Mouse (Mus musculus) myocyte (in vitro differentiated cells): ENCODE data around the gene Kri1. TPM values are rescaled to one million over a fixed set of nuclear protein-coding genes. Genes with fewer than 3 reads are reported as not detected.

Experiments used
- H3K27me3 ChIP-seq: one replicate; pipeline ENCODE4 v1.6.1; 2011; ENCODE audit not compliant: control insufficient read depth, insufficient read depth, insufficient read length
- H3K36me3 ChIP-seq: one replicate; pipeline ENCODE4 v1.6.1; 2011; ENCODE audit not compliant: control insufficient read depth, insufficient read depth
- H3K4me2 ChIP-seq: one replicate; pipeline ENCODE4 v1.6.1; 2011; ENCODE audit warnings: low read depth, control low read depth
- H3K4me3 ChIP-seq: one replicate; pipeline ENCODE4 v1.5.1; 2011; ENCODE audit warnings: mild to moderate bottlenecking, control low read depth, moderate library complexity
- H3K79me2 ChIP-seq: one replicate; pipeline ENCODE4 v1.6.1; 2011; ENCODE audit not compliant: control insufficient read depth, insufficient read depth
- H3ac ChIP-seq: one replicate; pipeline ENCODE4 v1.6.1; 2011; ENCODE audit not compliant: control insufficient read depth, insufficient read length
- CEBPB ChIP-seq: IDR thresholded peaks from 2 replicates; pipeline ENCODE4 v1.6.1; 2011; ENCODE audit warnings: mild to moderate bottlenecking, moderate library complexity; ENCODE audit not compliant: poor library complexity, insufficient read depth, severe bottlenecking
- E2F4 ChIP-seq: IDR thresholded peaks from one replicate; pipeline ENCODE4 v1.6.1; 2011; ENCODE audit warnings: mild to moderate bottlenecking, control low read depth, moderate library complexity; ENCODE audit not compliant: insufficient read depth
- MAX ChIP-seq: IDR thresholded peaks from one replicate; pipeline ENCODE4 v1.6.1; 2011; ENCODE audit warnings: low read depth, mild to moderate bottlenecking, control low read depth
- MYOD1 ChIP-seq, 3 experiments: IDR thresholded peaks; one replicate each; pipeline ENCODE4 v1.6.1; 2011; ENCODE audit warnings: control low read depth in 2 of 3, low read depth in 2 of 3, mild to moderate bottlenecking in 2 of 3, moderate library complexity in 1 of 3; ENCODE audit not compliant: insufficient read length in 2 of 3, control insufficient read depth in 1 of 3
- MYOG ChIP-seq, 3 experiments: IDR thresholded peaks; one replicate each; pipeline ENCODE4 v1.6.1; 2011; ENCODE audit warnings: control low read depth in 2 of 3, low read depth in 2 of 3, mild to moderate bottlenecking in 2 of 3; ENCODE audit not compliant: insufficient read length in 2 of 3, control insufficient read depth in 1 of 3, insufficient read depth in 1 of 3
- POLR2A ChIP-seq: IDR thresholded peaks from one replicate; pipeline ENCODE4 v1.6.1; 2011; ENCODE audit warnings: low read depth, mild to moderate bottlenecking, control low read depth, moderate library complexity; ENCODE audit not compliant: insufficient read length
- POLR2AphosphoS2 ChIP-seq: IDR thresholded peaks from one replicate; pipeline ENCODE4 v1.6.1; 2011; ENCODE audit warnings: low read depth, control low read depth; ENCODE audit not compliant: insufficient read length
- REST ChIP-seq: IDR thresholded peaks from one replicate; pipeline ENCODE4 v1.6.1; 2011; ENCODE audit warnings: mild to moderate bottlenecking, control low read depth, moderate library complexity; ENCODE audit not compliant: insufficient read depth, insufficient read length
- SRF ChIP-seq: IDR thresholded peaks from one replicate; pipeline ENCODE4 v1.6.1; 2011; ENCODE audit warnings: low read depth; ENCODE audit not compliant: control insufficient read depth, insufficient read length
- TCF12 ChIP-seq: IDR thresholded peaks from one replicate; pipeline ENCODE4 v1.6.1; 2011; ENCODE audit warnings: mild to moderate bottlenecking, control low read depth; ENCODE audit not compliant: poor library complexity, insufficient read depth, severe bottlenecking
- TCF3 ChIP-seq: IDR thresholded peaks from one replicate; pipeline ENCODE4 v1.6.1; 2011; ENCODE audit warnings: low read depth, control low read depth; ENCODE audit not compliant: insufficient read length
- USF1 ChIP-seq: IDR thresholded peaks from one replicate; pipeline ENCODE4 v1.6.1; 2011; ENCODE audit warnings: low read depth, mild to moderate bottlenecking, control low read depth, moderate library complexity
- polyA plus RNA-seq: library from polyadenylated mRNA; unstranded; fragments of >200 nt; fragmentation: generic; extraction: Trizol; gene quantifications from one replicate; pipeline ENCODE4 v1.2.1, GENCODE M21; 2012; ENCODE audit warnings: missing spikeins

Gene Kri1
- polyA plus RNA-seq, 1 experiment, result 31.4 TPM

DNA sequence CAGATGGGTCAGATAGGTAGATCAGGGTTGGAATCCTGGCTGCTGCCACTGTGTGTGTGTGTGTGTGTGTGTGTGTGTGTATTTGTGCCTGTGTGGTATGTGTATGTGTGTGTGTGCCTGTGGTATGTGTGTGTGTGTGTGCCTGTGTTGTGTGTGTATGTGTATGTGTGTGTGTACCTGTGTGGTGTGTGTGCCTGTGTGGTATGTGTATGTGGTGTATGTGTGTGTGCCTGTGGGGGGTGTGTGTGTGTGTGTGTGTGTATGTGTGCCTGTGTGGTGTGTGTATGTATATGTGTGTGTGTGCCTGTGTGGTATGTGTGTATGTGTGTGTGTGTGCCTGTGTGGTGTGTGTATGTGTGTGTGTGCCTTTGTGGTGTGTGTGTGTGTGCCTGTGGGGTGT is 33.1 kb downstream of the Kri1 start:
- Histone ChIP-seq H3K4me2 (no peak overlapping the region), H3K79me2 (no peaks in the 10 kb centered on the region), H3K36me3 (no peaks in the 10 kb centered on the region), H3K4me3 (no peak overlapping the region), H3K27me3 (no peaks in the 10 kb centered on the region), H3ac (no peak overlapping the region)
- no peak for TF ChIP-seq USF1
- TF ChIP-seq POLR2A, result no peak
- TF ChIP-seq E2F4, result no peak
- TF ChIP-seq TCF12, result no peak
- TF ChIP-seq REST, result no peak
- TF ChIP-seq POLR2AphosphoS2, result no peak
- no peak for TF ChIP-seq MYOG (IDR thresholded peaks at IDR 0.05; ENCODE audit: control insufficient read depth in 1 of 3, insufficient read depth in 1 of 3, insufficient read length in 2 of 3, low read depth in 2 of 3)
- TF ChIP-seq CEBPB, result no peak

DNA sequence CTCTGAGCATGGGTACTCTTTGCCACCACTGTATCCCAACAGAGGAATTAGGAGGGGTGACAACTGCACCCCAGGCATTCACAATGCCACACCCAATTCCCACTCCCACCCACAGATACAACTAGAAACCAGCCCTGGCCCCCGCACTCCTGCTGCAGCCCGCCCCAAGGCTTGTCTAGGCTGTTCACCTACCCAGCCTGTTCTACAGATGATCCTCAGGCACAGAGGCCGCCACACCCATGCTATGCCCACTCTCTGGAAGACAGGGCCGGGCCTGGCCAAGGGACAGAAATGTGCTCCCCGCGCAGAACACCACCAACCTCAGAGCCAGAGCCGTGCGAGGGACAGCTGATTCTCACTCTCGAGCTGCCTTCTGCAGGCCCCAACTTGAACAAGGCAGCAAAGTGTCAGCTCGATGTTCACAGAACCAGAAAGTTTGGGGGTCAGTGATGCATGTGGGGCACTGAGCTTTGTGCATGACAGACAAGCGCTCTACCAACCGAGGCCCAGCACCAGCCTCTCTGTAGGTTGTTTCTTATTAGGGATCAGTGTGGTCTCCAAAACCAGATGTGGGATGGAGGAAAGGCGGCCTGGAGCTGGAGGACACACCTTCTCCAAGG is 36.5 kb downstream of the Kri1 start:
- H3K4me3 ChIP-seq, result no peak overlapping the region
- TF ChIP-seq MYOG (IDR thresholded peaks at IDR 0.05; ENCODE audit: control insufficient read depth in 1 of 3, insufficient read depth in 1 of 3, insufficient read length in 2 of 3, low read depth in 2 of 3) (peak in 1 of 3 experiments; percentile 10), E2F4 (no peak), CEBPB (no peak), TCF12 (no peak), POLR2A (no peak), SRF (no peak)
- H3K36me3 ChIP-seq, result no peaks in the 10 kb centered on the region
- peaks cover 3% of the 10 kb centered on the region for H3K27me3 ChIP-seq
- no peak overlapping the region for H3ac ChIP-seq
- no peaks in the 10 kb centered on the region for H3K79me2 ChIP-seq
- no peak overlapping the region for H3K4me2 ChIP-seq

GRCm38 (mm10) chr9:21250509-21250908 is 37.3 kb downstream of the Kri1 start:
- Histone ChIP-seq H3K36me3 (no peaks in the 10 kb centered on the region), H3K4me2 (peak overlapping the region; percentile 27), H3K79me2 (no peaks in the 10 kb centered on the region), H3K27me3 (peaks cover 4% of the 10 kb centered on the region), H3ac (no peak overlapping the region), H3K4me3 (no peak overlapping the region)
- TF ChIP-seq MYOG (IDR thresholded peaks at IDR 0.05; ENCODE audit: control insufficient read depth in 1 of 3, insufficient read depth in 1 of 3, insufficient read length in 2 of 3, low read depth in 2 of 3) (no peak), MAX (no peak), TCF12 (no peak), USF1 (no peak), SRF (no peak), CEBPB (no peak), MYOD1 (IDR thresholded peaks at IDR 0.05; ENCODE audit: control insufficient read depth in 1 of 3, insufficient read length in 2 of 3, low read depth in 2 of 3) (no peak)

GRCm38 (mm10) chr9:21249629-21250508 is 37.9 kb downstream of the Kri1 start:
- TF ChIP-seq REST, result no peak
- peak in 1 of 3 experiments; percentile 24 for TF ChIP-seq MYOG (IDR thresholded peaks at IDR 0.05; ENCODE audit: control insufficient read depth in 1 of 3, insufficient read depth in 1 of 3, insufficient read length in 2 of 3, low read depth in 2 of 3)
- H3K27me3 ChIP-seq, result peaks cover 10% of the 10 kb centered on the region
- peak overlapping the region; percentile 27 for H3K4me2 ChIP-seq
- H3K36me3 ChIP-seq, result no peaks in the 10 kb centered on the region
- no peaks in the 10 kb centered on the region for H3K79me2 ChIP-seq
- no peak overlapping the region for H3K4me3 ChIP-seq
- no peak overlapping the region for H3ac ChIP-seq

DNA sequence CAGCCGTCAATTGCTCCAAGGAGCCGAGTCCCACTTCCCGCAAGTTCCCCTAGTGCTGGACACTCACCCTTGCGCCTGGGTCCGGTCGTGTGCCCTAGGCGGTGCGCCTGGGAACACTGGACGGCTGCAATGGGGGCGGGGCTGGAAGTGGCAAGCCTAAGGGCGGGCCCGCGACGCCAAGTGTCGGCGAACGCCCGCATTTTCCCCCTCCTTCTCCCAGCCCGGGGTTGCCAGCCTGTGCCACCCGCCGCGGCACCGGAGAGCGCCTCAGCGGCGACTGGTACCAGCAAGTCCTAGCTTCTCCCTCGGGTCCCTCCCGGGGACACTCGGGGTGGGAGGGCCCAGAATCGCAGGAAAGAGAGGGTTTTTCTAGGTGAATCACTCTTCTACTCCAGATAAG is 39.4 kb downstream of the Kri1 start, which contains the start of gene S1pr5:
TSS of gene S1pr5 (minus strand) at position 118 of the 400 bp plus-strand sequence.
- no peak within 1 kb of the TSS for H3K4me3 ChIP-seq
- H3K4me2 ChIP-seq, result peak within 1 kb of the TSS; percentile 65
- TF ChIP-seq POLR2A (peak; percentile 27), MYOD1 (IDR thresholded peaks at IDR 0.05; ENCODE audit: control insufficient read depth in 1 of 3, insufficient read length in 2 of 3, low read depth in 2 of 3) (no peak), TCF3 (no peak), E2F4 (no peak), SRF (no peak)
- no peaks in the 10 kb centered on the region for H3K36me3 ChIP-seq
- no peaks in the 10 kb centered on the region for H3K79me2 ChIP-seq
- peaks cover 25% of the 10 kb centered on the region for H3K27me3 ChIP-seq
- no peak within 1 kb of the TSS for H3ac ChIP-seq
